Mouse (Mus musculus) adrenal gland, adult 18-20 months (tissue): ENCODE measurements around the gene Arhgef2. TPM values are rescaled to one million over a fixed set of nuclear protein-coding genes. Genes with fewer than 3 reads are reported as not detected.

ENCODE experiments used
- DNase-seq, 2 experiments: peaks; one replicate each; pipeline ENCODE4 v3.0.0; 2021 to 2022; ENCODE audit warnings: low spot score in 2 of 2
- total RNA-seq, 2 experiments: library from RNA; stranded (reverse); gene quantifications; 1 replicate in 1 of 2; 2 replicates in 1 of 2; pipeline ENCODE4 v1.2.3; 2021

Gene Arhgef2
- total RNA-seq, 2 experiments from 2014 or later: 19.4 to 27.0 TPM

- no peak for DNase-seq
Observed at GRCm38 (mm10) chr3:88658441-88659127, 52.8 kb downstream of the Arhgef2 start.

- no peak for DNase-seq
Observed at GRCm38 (mm10) chr3:88659798-88660197, 54.0 kb downstream of the Arhgef2 start.

- no peak for DNase-seq
Observed at GRCm38 (mm10) chr3:88664095-88664494, 58.3 kb downstream of the Arhgef2 start.

- DNase-seq: peak; percentile 48 to 64
Observed at GRCm38 (mm10) chr3:88677399-88677798, 71.6 kb downstream of the Arhgef2 start.

- no peak for DNase-seq
Observed at GRCm38 (mm10) chr3:88683814-88684213, 78.0 kb downstream of the Arhgef2 start.

GRCm38 (mm10) chr3:88684236-88684979 is 78.6 kb downstream of the Arhgef2 start:
- no peak for DNase-seq

- peak; percentile 90 to 94 for DNase-seq
Observed at GRCm38 (mm10) chr3:88684980-88685941, 79.5 kb downstream of the Arhgef2 start, which contains the start of gene Khdc4. Khdc4 (plus strand) TSS chr3:88685803.

GRCm38 (mm10) chr3:88685958-88686451 is 80.2 kb downstream of the Arhgef2 start:
- peak in 1 of 2 experiments; percentile 44 for DNase-seq

GRCm38 (mm10) chr3:88686734-88687611 is 81.2 kb downstream of the Arhgef2 start:
- DNase-seq: no peak

- no peak for DNase-seq
Observed at GRCm38 (mm10) chr3:88689079-88689478, 83.3 kb downstream of the Arhgef2 start.

- DNase-seq: no peak
Observed at GRCm38 (mm10) chr3:88695545-88695944, 89.8 kb downstream of the Arhgef2 start.

Other genes with a start within 250 kb of the Arhgef2 start
- gene Paqr6, start 241.4 kb upstream of the Arhgef2 start, total RNA-seq: 1 to 10 TPM; 2.1 to 3.2 TPM
- 1 to 10 TPM in 1 of 2 experiments, not detected in 1; 1.5 TPM for gene Bglap3, start 233.2 kb upstream of the Arhgef2 start, total RNA-seq
- gene Bglap2, start 227.3 kb upstream of the Arhgef2 start, total RNA-seq: under 1 TPM in 1 of 2 experiments, not detected in 1; 0.76 TPM
- gene Bglap, start 221.5 kb upstream of the Arhgef2 start, total RNA-seq: 1 to 10 TPM in 1 of 2 experiments, not detected in 1; 2.7 TPM
- gene Pmf1, start 195.6 kb upstream of the Arhgef2 start, total RNA-seq: 10 to 100 TPM; 26.5 to 35.5 TPM
- 10 to 100 TPM; 56.0 to 66.6 TPM for gene Slc25a44, start 180.8 kb upstream of the Arhgef2 start, total RNA-seq
- 10 to 100 TPM; 12.6 to 23.6 TPM for gene Sema4a, start 144.8 kb upstream of the Arhgef2 start, total RNA-seq
- gene Lmna, start 96.0 kb upstream of the Arhgef2 start, total RNA-seq: 100 to 1,000 TPM; 106 to 137 TPM
- 1 to 10 TPM; 2.6 to 3.3 TPM for gene Mex3a, start 73.6 kb upstream of the Arhgef2 start, total RNA-seq
- not detected for gene Rab25, start 57.7 kb upstream of the Arhgef2 start, total RNA-seq
- gene Lamtor2, start 52.9 kb upstream of the Arhgef2 start, total RNA-seq: 100 to 1,000 TPM; 156 to 164 TPM
- gene Ubqln4, start 52.2 kb upstream of the Arhgef2 start, total RNA-seq: 10 to 100 TPM; 72.9 to 96.6 TPM
- gene Ssr2, start 30.1 kb upstream of the Arhgef2 start, total RNA-seq: 100 to 1,000 TPM; 145 to 198 TPM
- gene Rxfp4, start 47.2 kb downstream of the Arhgef2 start, total RNA-seq: not detected
- 10 to 100 TPM; 65.1 to 67.4 TPM for gene Khdc4, start 79.8 kb downstream of the Arhgef2 start, total RNA-seq
- 10 to 100 TPM; 52.2 to 59.9 TPM for gene Rit1, start 110.9 kb downstream of the Arhgef2 start, total RNA-seq
- gene Syt11, start 169.2 kb downstream of the Arhgef2 start, total RNA-seq: 1 to 10 TPM; 8.3 to 10.0 TPM
- gene Gon4l, start 229.3 kb downstream of the Arhgef2 start, total RNA-seq: 10 to 100 TPM; 25.2 to 27.4 TPM